Mouse (Mus musculus) neural tube, embryonic 10.5 days (tissue): ENCODE results near the gene Myo3b.

Source experiments
- DNase-seq: peaks from one replicate; pipeline ENCODE4 v3.0.0-alpha.2; 2017; ENCODE audit warnings: low spot score; ENCODE audit errors: extremely low spot score

Gene Myo3b

GRCm38 (mm10) chr2:70128590-70128989 is 89.7 kb downstream of the Myo3b start:
- no peak for DNase-seq

GRCm38 (mm10) chr2:70129566-70129965 is 90.6 kb downstream of the Myo3b start:
- DNase-seq = no peak

- DNase-seq = no peak
These were observed 94.4 kb downstream of the Myo3b start for GRCm38 (mm10) chr2:70133281-70133680.

DNA sequence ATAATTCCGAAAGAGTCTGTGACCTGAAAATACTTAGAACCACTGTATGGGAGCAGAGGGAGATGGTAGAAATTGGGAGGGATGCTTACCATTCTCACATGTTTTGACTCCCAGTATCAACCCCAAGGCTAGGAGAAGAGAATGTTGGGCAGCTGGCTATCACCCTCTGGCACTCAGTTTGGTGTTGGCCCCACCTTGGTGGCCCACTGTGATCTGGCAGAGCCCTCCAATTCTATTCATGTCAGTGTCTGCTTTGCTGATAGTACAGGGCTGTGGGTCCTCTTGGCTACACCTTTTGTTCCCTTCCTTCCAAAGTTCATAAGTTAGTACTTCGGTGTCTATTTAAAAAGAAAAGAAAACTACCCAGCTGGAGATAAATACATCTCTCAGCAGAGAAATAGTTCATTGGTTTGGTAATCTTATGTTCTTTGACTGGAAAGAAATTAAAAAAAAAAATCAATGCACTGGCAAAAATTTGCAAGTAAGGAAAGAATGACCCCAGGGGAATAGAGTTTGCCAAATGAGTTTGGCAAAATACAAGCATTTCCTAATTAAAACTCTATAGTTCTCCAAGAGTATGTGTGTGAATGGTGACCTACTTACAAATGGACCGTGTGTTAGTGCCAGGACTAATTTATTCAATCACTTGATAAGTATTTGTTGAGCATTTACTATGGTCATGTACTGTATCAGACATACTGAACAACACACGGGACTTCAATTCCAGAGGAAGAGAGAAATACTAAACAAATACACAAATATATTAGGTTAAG is 98.5 kb downstream of the Myo3b start:
- DNase-seq = no peak

- DNase-seq = no peak
These were observed 104.7 kb downstream of the Myo3b start for GRCm38 (mm10) chr2:70143543-70144188.

DNA sequence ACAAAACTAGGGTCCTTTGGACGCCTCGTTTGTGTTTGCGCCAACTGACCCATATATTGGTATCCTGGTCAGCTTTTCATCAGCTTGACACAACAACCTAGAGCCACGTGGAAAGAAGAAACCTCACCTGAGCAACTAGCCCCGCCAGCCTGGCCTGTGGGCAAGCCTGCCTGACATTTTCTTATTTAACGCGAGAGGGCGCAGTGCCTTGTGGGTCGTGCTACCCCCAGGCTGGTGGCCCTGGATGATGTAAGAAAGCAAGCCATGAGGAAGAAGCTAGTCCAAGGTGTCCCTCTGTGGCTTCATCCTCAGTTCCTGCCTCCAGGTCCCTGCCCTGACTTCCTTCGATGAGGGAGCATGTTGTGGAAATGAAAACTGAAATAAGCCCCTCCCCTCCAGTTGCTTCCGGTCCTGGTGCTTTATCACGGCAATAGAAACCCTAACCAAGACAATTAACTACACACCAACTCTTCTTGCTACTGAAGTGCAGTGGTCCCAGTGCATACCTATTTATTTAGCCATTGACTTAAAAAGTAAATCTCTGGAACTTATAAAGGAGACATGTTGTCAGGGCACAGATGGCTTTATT is 108.2 kb downstream of the Myo3b start:
- DNase-seq = no peak

- no peak for DNase-seq
These were observed 110.0 kb downstream of the Myo3b start for GRCm38 (mm10) chr2:70148821-70149510.

DNA sequence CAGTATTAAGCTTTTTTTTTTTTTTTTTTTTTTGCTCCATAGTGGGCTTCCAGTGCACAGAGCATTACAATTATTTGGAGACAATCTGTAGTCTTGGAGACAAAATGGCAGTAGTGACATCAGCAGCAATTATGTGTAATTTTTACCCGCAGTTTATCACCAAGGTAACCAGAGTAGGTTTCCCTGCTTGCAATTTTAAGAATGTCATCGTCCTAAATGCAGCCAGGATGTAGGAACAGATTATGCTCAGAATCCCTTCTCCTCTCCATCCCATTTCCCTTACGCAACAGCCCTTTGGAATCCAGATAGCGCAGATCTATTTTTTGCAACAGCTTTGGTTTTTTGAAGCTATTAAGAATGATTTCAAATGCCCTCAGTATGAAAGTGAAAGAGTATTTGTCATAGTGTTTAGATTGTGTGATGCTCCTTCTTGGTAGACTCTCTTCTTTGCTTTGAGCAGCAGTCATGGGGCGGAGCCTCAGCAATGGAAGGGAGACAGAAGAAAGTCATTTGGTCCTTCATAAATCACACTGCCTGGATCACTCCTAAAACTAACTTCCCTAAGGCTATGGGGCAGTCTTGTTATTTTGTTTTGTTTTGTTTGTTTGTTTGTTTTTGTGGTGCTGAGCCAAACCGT is 111.6 kb downstream of the Myo3b start:
- no peak for DNase-seq

DNA sequence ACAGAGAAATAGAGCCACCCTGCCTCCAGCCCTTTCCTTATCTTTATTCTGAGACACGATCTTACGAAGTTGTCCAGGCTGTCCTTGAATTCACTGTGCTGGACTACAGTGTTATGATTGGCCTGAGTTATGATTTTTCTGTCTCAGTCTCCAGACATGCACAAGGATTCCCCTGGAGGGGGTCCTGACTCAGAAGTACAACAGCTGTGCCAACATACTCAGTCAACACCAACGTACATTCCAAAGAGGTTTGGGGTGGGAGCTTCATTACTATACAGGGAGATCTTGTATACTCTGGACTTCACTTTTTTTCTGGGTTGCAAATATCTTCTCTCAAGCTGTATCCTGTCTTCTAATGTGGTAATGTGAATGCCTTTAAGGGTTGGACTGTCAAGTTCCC is 113.0 kb downstream of the Myo3b start:
- no peak for DNase-seq

DNA sequence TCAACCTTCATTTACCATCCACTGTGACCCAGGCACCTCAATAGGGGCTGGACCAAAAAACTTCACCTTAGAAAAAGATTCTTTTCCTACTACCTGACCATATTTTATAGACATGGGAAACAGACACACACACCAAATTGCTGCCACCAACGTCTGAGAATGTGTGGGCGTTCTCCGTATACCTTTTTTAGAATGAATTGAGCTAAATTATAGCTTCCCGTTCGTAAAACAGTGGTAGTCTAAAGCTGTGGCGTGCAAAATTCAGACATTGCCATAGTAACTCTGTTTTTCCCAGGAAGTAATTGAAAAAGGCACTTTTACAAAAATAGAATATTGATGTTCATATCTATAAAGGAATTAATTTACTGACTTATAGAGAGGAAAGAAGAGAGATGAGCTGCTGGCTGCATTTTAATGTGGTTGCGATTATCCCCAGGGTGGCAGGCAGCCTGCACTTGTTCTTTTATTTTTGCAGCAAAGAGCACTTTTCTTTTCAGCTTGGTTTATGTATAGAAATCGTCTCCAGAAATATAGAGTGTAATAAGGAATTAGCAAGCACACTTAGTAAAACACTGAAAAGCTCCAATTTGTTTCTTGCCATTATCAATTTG is 116.4 kb downstream of the Myo3b start:
- DNase-seq = no peak

- DNase-seq = no peak
These were observed 120.6 kb downstream of the Myo3b start for GRCm38 (mm10) chr2:70159543-70159942.

DNA sequence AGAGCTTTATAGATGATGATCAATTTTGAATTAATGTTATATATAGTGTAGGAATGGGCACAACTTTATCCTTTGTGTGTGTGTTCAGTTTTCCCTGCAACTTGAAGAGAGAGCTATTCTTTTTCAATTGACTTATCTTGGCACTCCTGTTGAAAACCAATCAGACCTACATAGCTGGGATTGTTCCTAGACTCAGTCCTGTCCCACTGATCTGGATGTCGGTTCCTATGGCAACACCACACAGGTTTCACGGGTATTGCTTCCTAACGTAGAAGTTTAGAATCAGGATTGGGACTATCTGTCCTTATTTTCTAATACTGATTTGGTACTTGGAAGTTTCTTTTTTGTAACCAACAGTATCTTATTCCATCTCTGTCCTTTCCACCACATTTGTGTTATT is 127.3 kb downstream of the Myo3b start:
- DNase-seq = no peak

DNA sequence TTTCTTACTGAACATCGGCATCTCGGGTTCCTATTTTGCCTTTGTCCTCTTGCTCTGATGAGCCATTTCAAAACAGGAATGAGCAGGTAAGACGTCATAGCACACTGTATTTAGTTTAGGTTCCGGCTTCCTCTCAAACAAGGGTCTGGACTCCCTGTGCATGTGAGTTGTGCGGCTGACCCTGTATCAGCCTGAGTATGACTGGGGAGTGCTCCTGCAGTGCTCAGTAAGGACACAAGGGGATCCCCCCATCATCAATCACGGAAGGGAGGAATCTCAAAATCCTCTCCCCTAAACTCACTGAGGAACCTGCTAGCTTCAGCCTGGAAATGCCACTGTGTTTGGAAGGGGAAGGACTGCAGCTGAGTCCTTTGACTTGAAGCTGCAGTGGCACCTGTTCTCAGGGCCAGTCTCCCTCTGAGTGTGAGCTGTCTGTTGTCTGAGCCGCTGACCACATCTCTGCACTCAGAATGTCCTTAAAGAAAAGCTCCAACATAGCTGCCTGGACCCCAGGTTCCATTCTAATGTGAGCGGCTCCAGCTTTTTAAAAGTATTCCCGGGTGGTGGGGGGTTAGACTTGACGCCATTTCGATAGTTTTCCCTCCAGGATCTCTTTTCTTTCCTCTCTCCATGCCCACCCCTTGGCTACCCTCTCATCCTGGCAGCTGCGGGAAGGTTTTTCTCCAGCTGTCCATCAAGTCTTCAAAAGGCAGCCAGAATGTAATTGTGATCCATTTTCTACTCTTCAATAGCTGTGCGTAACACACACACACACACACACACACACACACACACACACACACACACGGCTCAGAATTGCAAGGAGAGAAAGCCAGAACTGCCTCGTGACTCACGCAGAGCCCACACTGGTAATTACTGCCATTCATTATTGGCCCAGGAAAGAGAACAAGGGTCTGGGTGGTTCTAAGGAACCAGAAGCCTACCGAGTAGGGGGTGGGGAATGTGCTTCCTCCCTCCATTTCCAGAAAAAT is 129.3 kb downstream of the Myo3b start:
- DNase-seq = no peak

GRCm38 (mm10) chr2:70170469-70170868 is 131.5 kb downstream of the Myo3b start:
- DNase-seq = no peak

DNA sequence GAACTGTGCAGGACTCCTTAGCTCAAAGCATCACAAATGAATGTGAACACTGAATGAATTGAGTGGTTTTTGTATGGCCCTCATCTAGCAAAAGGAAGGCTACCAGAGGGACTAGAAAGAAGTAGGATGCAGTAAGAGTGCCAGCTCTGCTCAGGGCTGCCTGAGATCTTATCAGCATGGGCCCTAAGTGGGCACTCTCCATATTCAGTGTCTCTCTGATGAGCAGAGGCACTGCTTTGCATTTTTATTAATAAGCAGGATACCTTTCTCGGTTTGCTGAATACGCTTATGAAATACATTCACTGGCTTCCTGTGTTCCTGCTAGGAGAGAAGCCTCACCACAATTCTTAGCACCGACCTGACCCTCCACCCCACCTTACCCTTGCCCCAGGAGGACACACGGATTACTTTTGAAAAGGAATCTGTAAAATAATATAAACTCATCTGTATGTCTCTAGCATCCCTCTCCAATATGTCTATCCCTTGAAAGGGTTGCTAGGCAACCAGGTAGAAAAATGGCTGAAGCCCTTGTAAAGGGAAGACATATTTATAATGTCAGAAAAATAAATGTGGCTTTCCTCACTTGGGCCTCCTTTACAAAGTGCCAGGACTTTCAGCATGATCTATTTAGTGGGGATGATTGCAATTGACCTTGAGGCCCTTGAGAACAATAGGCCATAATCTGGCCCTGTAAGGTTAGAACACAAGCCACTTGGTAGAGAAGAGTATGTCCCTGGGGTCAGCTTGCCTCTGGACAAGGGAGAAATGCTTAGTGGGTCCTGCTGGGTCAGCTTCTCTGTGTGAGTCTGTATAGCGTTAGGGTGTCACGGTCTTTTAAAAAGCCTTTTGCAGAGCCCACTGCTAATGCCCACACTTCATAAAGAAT is 138.1 kb downstream of the Myo3b start:
- DNase-seq = no peak

DNA sequence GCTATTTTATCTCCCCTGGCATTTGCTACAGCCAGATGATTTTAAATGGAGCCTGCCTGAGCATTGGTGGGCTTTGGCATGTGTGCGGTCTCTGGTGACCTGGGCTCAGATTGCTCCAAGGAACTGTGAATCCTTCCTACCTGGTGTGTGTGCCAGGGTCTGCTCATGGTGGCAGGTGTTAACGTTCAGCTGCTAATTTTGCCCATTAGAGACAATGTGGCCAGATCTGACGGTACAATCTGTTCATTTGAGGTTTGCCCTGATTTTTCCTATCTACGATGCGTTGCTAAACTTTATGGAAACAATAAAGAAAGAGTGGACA is 138.7 kb downstream of the Myo3b start:
- DNase-seq = no peak

GRCm38 (mm10) chr2:70178241-70178640 is 139.3 kb downstream of the Myo3b start:
- DNase-seq = no peak

DNA sequence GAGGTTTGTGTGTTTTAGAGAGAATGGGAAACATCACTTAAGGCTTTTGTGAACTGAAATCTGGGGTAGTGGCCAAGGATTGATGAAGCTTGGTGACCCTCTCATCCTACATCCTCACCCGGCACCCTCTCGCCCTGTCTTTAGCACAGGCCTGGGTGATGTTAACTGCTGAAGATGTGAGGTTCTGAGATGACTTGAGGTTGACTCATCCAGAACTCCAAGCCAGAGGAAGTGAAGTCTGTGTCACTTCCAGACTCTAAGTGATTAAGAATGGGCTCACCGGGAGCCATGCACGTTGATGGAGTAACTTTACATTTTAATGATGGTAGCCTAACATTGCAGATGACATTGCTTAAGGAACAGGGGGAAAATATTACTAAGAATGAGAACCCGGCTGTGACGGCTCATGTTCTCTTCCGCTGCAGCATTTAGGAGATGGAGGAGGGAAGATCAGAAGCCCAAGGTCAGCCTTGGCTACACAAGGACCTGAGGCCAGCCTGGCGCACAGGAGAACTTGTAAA is 143.3 kb downstream of the Myo3b start:
- peak; percentile 8 for DNase-seq

DNA sequence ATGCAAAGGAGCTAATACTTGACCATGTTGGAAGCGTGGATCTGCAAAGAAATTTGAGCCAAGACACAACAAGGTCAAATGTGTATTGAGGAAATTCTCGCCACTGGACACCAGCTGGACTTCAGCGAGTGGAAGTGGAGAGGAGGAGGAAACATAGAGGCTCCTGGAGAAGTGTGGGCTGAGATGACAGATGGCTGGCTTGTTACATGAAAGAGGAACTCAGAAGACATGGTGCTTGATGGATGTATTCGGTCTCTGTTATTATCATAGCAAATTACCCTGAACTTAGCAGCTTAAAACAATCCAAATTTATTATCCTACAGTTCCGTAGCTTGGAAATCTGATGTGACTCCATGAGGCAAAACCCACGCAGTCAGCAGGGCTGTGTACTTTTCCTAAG is 148.1 kb downstream of the Myo3b start:
- DNase-seq = no peak
